Mouse (Mus musculus): ENCODE measurements around the gene 9130213A22Rik. TPM values are rescaled to one million over a fixed set of nuclear protein-coding genes. Genes with fewer than 3 reads are reported as not detected.

9130213A22Rik gene
- polyA plus RNA-seq, 1 experiment from 2014 or later = 0.07 TPM

DNA sequence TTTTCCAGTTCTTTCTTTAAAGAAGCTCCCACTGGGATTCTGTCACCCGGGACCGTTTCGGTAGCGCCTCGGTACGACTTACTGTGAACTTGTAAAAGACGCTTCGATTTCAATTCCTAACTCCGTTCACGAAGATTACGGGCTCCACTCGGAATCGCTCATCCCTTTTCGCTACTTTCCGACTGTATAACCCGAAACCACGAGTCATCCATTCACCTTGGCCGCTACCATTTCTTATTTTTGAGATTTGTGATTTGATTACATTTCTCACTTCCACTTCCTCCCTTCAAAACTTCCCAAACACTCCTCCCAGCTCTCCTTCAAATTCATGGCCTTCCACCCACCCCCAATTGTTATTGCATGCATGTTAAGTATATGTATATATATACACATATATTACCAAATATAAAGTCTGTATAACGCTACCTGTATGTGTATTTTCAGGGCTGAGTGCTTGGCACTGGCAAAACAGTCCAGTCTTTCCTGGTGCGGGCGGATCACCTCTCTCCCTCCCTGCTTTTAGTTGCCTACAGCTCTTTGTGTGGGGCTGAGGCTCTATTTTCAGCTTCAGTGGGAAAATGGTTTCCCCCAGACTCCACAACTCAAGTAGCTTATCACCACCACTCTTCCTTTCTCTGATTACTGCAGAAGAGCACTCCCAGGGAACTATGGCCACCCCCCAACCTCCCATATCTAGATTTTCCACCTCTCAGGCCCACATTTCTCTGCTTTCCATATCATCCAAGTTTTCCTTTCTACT is 11.2 kb downstream of the 9130213A22Rik start:
- TF ChIP-seq EP300 (IDR thresholded peaks at IDR 0.05; ENCODE audit: low read depth) (no peak), CTCF (IDR thresholded peaks at IDR 0.05; ENCODE audit: low read depth) (no peak)
- H3K9ac ChIP-seq (replicated peaks) = 0 out of 2 replicates have a peak overlapping the region, but pooled peaks have one; percentile 3
- H3K4me1 ChIP-seq (ENCODE audit: insufficient read depth) = peaks cover 13% of the 10 kb centered on the region; the same call in 1 of the 2 replicates
- peaks cover 35% of the 10 kb centered on the region for H3K36me3 ChIP-seq (replicated peaks; ENCODE audit: insufficient read depth, low read length)
- peak overlapping the region; percentile 27 for H3K4me3 ChIP-seq (ENCODE audit: low read depth, low read length)
- ATAC-seq (peak; percentile 7; the same call in 1 of the 2 replicates), DNase-seq (no peak)
- H3K4me2 ChIP-seq (ENCODE audit: low read depth, low read length) = peak overlapping the region; percentile 57
- H3K27ac ChIP-seq (ENCODE audit: low read depth) = no peak overlapping the region
- 12% methylated on average over 21 of the region's 21 CpGs for WGBS (ENCODE audit: insufficient replicate concordance)
- no peaks in the 10 kb centered on the region for H3K9me3 ChIP-seq (ENCODE audit: low read length)
- H3K27me3 ChIP-seq (ENCODE audit: insufficient read depth, low read length) = 0 out of 2 replicates have a peak, but pooled peaks cover 3% of the 10 kb centered on the region

DNA sequence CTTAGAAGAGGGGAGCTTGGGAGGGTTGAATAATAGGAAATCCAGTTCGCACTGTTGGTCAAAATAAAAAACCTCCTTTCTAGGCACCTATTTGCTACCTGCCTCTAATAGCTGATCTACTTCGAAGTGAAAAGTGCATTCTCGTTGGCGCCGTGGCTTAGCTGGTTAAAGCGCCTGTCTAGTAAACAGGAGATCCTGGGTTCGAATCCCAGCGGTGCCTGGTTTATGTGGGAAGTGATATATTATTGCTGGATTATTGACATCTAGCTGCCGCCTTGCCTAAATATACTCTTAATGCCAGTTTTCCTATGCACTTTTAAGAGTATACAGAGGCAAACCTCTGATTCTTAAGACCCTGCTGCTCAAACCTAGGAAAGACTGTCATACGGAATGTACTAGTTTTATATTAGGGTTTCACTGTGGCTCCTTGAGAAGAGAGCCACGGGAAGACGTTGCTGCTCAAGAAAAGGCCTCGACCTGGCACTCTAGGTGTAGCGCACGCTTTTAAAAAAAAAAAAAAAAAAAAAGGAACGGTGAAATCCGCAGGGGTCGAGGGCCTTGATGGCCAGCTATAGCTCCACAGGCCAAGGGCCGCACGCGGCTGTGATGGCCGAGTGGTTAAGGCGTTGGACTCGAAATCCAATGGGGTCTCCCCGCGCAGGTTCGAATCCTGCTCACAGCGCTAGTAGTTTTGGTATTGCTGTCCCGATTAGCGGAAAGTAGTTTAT is 11.9 kb downstream of the 9130213A22Rik start:
- peak; percentile 63 for ATAC-seq
- Histone ChIP-seq H3K36me3 (replicated peaks; ENCODE audit: insufficient read depth, low read length) (peaks cover 42% of the 10 kb centered on the region), H3K27me3 (ENCODE audit: insufficient read depth, low read length) (0 out of 2 replicates have a peak, but pooled peaks cover 3% of the 10 kb centered on the region), H3K4me1 (ENCODE audit: insufficient read depth) (peaks cover 13% of the 10 kb centered on the region; the same call in 1 of the 2 replicates), H3K4me2 (ENCODE audit: low read depth, low read length) (peak overlapping the region; percentile 57), H3K4me3 (ENCODE audit: low read depth, low read length) (peak overlapping the region; percentile 27), H3K27ac (ENCODE audit: low read depth) (no peak overlapping the region), H3K9ac (replicated peaks) (0 out of 2 replicates have a peak overlapping the region, but pooled peaks have one; percentile 3), H3K9me3 (ENCODE audit: low read length) (no peaks in the 10 kb centered on the region)
- peak; percentile 92 for DNase-seq
- 0 out of 2 replicates have a peak, but pooled peaks have one; percentile 6 for TF ChIP-seq EP300 (IDR thresholded peaks at IDR 0.05; ENCODE audit: low read depth)
- TF ChIP-seq CTCF (IDR thresholded peaks at IDR 0.05; ENCODE audit: low read depth) = no peak
- 1% methylated on average over 30 of the region's 30 CpGs for WGBS (ENCODE audit: insufficient replicate concordance)

GRCm38 (mm10) chr11:69109032-69109900 is 13.1 kb downstream of the 9130213A22Rik start:
- Histone ChIP-seq H3K4me3 (ENCODE audit: low read depth, low read length) (no peak overlapping the region), H3K27ac (ENCODE audit: low read depth) (no peak overlapping the region), H3K4me1 (ENCODE audit: insufficient read depth) (peaks cover 13% of the 10 kb centered on the region; the same call in 1 of the 2 replicates), H3K36me3 (replicated peaks; ENCODE audit: insufficient read depth, low read length) (peaks cover 54% of the 10 kb centered on the region), H3K4me2 (ENCODE audit: low read depth, low read length) (no peak overlapping the region), H3K27me3 (ENCODE audit: insufficient read depth, low read length) (0 out of 2 replicates have a peak, but pooled peaks cover 3% of the 10 kb centered on the region), H3K9ac (replicated peaks) (no peak overlapping the region), H3K9me3 (ENCODE audit: low read length) (no peaks in the 10 kb centered on the region)
- TF ChIP-seq CTCF (IDR thresholded peaks at IDR 0.05; ENCODE audit: low read depth) (no peak), EP300 (IDR thresholded peaks at IDR 0.05; ENCODE audit: low read depth) (no peak)
- DNase-seq (no peak), ATAC-seq (no peak)
- WGBS (ENCODE audit: insufficient replicate concordance) = 79% methylated on average over 13 of the region's 13 CpGs

DNA sequence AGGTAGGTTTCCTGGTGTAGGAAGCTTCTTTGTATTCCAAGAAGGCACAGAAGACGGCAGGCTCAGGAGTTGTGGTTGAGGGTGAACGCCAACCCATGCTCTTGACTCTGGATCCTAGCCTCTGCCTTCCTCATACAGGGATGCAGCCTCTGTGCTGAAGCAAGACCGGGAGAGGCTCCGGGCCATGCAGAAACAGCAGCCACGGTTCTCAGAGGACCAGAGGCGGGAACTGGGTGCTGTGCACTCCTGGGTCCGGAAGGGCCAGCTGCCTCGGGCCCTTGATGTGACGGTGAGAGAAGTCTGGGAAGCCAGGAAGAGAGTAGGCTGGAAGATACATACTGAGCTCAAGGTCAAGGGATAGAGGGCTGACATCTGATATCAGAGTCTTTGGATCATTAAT is 14.2 kb downstream of the 9130213A22Rik start:
- H3K9ac ChIP-seq (replicated peaks) = no peak overlapping the region
- DNase-seq (no peak), ATAC-seq (no peak)
- peaks cover 13% of the 10 kb centered on the region; the same call in 1 of the 2 replicates for H3K4me1 ChIP-seq (ENCODE audit: insufficient read depth)
- peaks cover 65% of the 10 kb centered on the region for H3K36me3 ChIP-seq (replicated peaks; ENCODE audit: insufficient read depth, low read length)
- 0 out of 2 replicates have a peak, but pooled peaks cover 3% of the 10 kb centered on the region for H3K27me3 ChIP-seq (ENCODE audit: insufficient read depth, low read length)
- H3K9me3 ChIP-seq (ENCODE audit: low read length) = no peaks in the 10 kb centered on the region
- TF ChIP-seq EP300 (IDR thresholded peaks at IDR 0.05; ENCODE audit: low read depth) = no peak
- no peak for TF ChIP-seq CTCF (IDR thresholded peaks at IDR 0.05; ENCODE audit: low read depth)
- 88% methylated on average over 9 of the region's 9 CpGs for WGBS (ENCODE audit: insufficient replicate concordance)
- no peak overlapping the region for H3K4me3 ChIP-seq (ENCODE audit: low read depth, low read length)
- H3K4me2 ChIP-seq (ENCODE audit: low read depth, low read length) = no peak overlapping the region
- H3K27ac ChIP-seq (ENCODE audit: low read depth) = no peak overlapping the region

- no peak overlapping the region for H3K4me2 ChIP-seq (ENCODE audit: low read depth, low read length)
- no peak overlapping the region for H3K4me3 ChIP-seq (ENCODE audit: low read depth, low read length)
- ATAC-seq (no peak), DNase-seq (no peak)
- H3K9me3 ChIP-seq (ENCODE audit: low read length) = no peaks in the 10 kb centered on the region
- WGBS (ENCODE audit: insufficient replicate concordance) = 90% methylated on average over 11 of the region's 11 CpGs
- peaks cover 70% of the 10 kb centered on the region for H3K36me3 ChIP-seq (replicated peaks; ENCODE audit: insufficient read depth, low read length)
- 0 out of 2 replicates have a peak, but pooled peaks cover 3% of the 10 kb centered on the region for H3K27me3 ChIP-seq (ENCODE audit: insufficient read depth, low read length)
- no peak overlapping the region for H3K27ac ChIP-seq (ENCODE audit: low read depth)
- H3K9ac ChIP-seq (replicated peaks) = no peak overlapping the region
- TF ChIP-seq EP300 (IDR thresholded peaks at IDR 0.05; ENCODE audit: low read depth) (no peak), CTCF (IDR thresholded peaks at IDR 0.05; ENCODE audit: low read depth) (no peak)
- peaks cover 13% of the 10 kb centered on the region; the same call in 1 of the 2 replicates for H3K4me1 ChIP-seq (ENCODE audit: insufficient read depth)
These were observed 14.7 kb downstream of the 9130213A22Rik start for GRCm38 (mm10) chr11:69107676-69108075.
